Mouse (Mus musculus) stomach, postnatal 0 days (tissue): ENCODE data around the gene Rsrc1.

Experiments
- CTCF ChIP-seq: IDR thresholded peaks from 2 replicates; pipeline ENCODE4 v1.5.1; 2016; ENCODE audit warnings: antibody characterized with exemption, low read depth, mild to moderate bottlenecking, moderate library complexity
- EP300 ChIP-seq: optimal IDR thresholded peaks from 2 replicates; pipeline ENCODE3; 2016; ENCODE audit warnings: antibody characterized with exemption

GRCm38 (mm10) chr3:67108428-67108827 lies 127.2 kb downstream of the Rsrc1 start:
- TF ChIP-seq CTCF (no peak), EP300 (no peak)
